Mouse (Mus musculus): ENCODE data around the gene Narfl.

- TF ChIP-seq CTCF (IDR thresholded peaks at IDR 0.05), result no peak
- no peak for TF ChIP-seq EP300 (IDR thresholded peaks at IDR 0.05)
These were observed 49.9 kb downstream of the Narfl start, which contains the start of gene Wdr24 for GRCm38 (mm10) chr17:25823452-25823851.
